10 mouse cellular contexts compared by ENCODE assay signal in genomic region chr5:134500062-134500461, GRCm38 (mm10). TPM values are rescaled to one million over a fixed set of nuclear protein-coding genes. Genes with fewer than 3 reads are reported as not detected.
DNase-seq lines count a peak whose midpoint lies in the region; ATAC-seq and TF ChIP-seq lines count a peak whose summit lies in the region.
"Had no signal": no experiment of that assay in that cellular context is flagged by ENCODE, and none has a peak within 500 bp of the region (broad histone marks: within the 10 kb centered on the region; RNA-seq: fewer than 3 reads in every experiment).

No protein-coding gene starts in this region.

- TF ChIP-seq POLR2A in small intestine, adult 2 months (IDR thresholded peaks at IDR 0.05; ENCODE audit: low read depth, low read length): no peak

- peak; percentile 49 to 85 for DNase-seq in adrenal gland, adult (ENCODE audit: inconsistent age in 2 of 2, low spot score in 1 of 2)
- DNase-seq in adrenal gland, postnatal 4 days (ENCODE audit: low spot score in 2 of 2): no peak
- DNase-seq in midbrain, postnatal 0 days (ENCODE audit: low spot score): peak; percentile 52
- DNase-seq in midbrain, embryonic 10.5 days (ENCODE audit: low spot score): no peak
- peak; percentile 29 to 68 for DNase-seq in heart, postnatal 10 days
- DNase-seq in liver, postnatal 0 days: peak; percentile 64

- H3K9ac ChIP-seq in midbrain, postnatal 0 days (replicated peaks; ENCODE audit: low read length, poor library complexity, severe bottlenecking): no peak overlapping the region
- no peak overlapping the region for H3K9ac ChIP-seq in liver, postnatal 0 days (replicated peaks)
- H3K9ac ChIP-seq: hindbrain, embryonic 15.5 days had no signal

- H3K4me3 ChIP-seq in midbrain, postnatal 0 days (ENCODE audit: low read depth, low read length): no peak overlapping the region
- no peak overlapping the region for H3K4me3 ChIP-seq in midbrain, embryonic 10.5 days
- no peak overlapping the region for H3K4me3 ChIP-seq in liver, postnatal 0 days (ENCODE audit: low read depth, low read length)
- no peak overlapping the region for H3K4me3 ChIP-seq in small intestine, adult 2 months (ENCODE audit: low read depth, low read length)
- H3K4me3 ChIP-seq: hindbrain, embryonic 15.5 days; myocyte had no signal

- H3K4me2 ChIP-seq in midbrain, postnatal 0 days (ENCODE audit: low read depth, low read length, poor library complexity, severe bottlenecking): no peak overlapping the region
- no peak overlapping the region for H3K4me2 ChIP-seq in liver, postnatal 0 days (ENCODE audit: low read depth, low read length)
- H3K4me2 ChIP-seq: hindbrain, embryonic 15.5 days had no signal

- TF ChIP-seq EP300 in liver, postnatal 0 days (IDR thresholded peaks at IDR 0.05; ENCODE audit: low read depth): no peak

- no peak overlapping the region for H3K27ac ChIP-seq in midbrain, postnatal 0 days (ENCODE audit: low read depth, low read length)
- H3K27ac ChIP-seq in midbrain, embryonic 10.5 days (replicated peaks): no peak overlapping the region
- no peak overlapping the region for H3K27ac ChIP-seq in liver, postnatal 0 days (ENCODE audit: low read depth)
- no peak overlapping the region for H3K27ac ChIP-seq in small intestine, adult 2 months (ENCODE audit: insufficient read depth, low read depth, low read length)
- H3K27ac ChIP-seq: hindbrain, embryonic 15.5 days had no signal

- WGBS in midbrain, postnatal 0 days: 84% methylated on average over 4 of the region's 4 CpGs
- WGBS in midbrain, embryonic 10.5 days: 75% methylated on average over 4 of the region's 4 CpGs
- WGBS in liver, postnatal 0 days (ENCODE audit: insufficient replicate concordance): 73% methylated on average over 4 of the region's 4 CpGs
- 74% methylated on average over 4 of the region's 4 CpGs for WGBS in small intestine, adult 2 months

- no peaks in the 10 kb centered on the region for H3K9me3 ChIP-seq in midbrain, postnatal 0 days (ENCODE audit: low read length)
- H3K9me3 ChIP-seq in midbrain, embryonic 10.5 days (replicated peaks): peaks cover 4% of the 10 kb centered on the region; the same call in 1 of the 2 replicates
- no peaks in the 10 kb centered on the region for H3K9me3 ChIP-seq in liver, postnatal 0 days (ENCODE audit: low read length)
- H3K9me3 ChIP-seq: hindbrain, embryonic 15.5 days had no signal

- ATAC-seq in midbrain, postnatal 0 days (ENCODE audit: low FRiP score): no peak
- ATAC-seq in cerebellum, adult (ENCODE audit: insufficient number of reproducible peaks, low FRiP score, low TSS enrichment): peak; percentile 10; the same call in 1 of the 2 replicates
- ATAC-seq in liver, postnatal 0 days: no peak

- peaks cover 75% of the 10 kb centered on the region for H3K36me3 ChIP-seq in midbrain, postnatal 0 days (ENCODE audit: insufficient read depth, low read length)
- peaks cover 96% of the 10 kb centered on the region for H3K36me3 ChIP-seq in midbrain, embryonic 10.5 days
- no peaks in the 10 kb centered on the region for H3K36me3 ChIP-seq in liver, postnatal 0 days (replicated peaks; ENCODE audit: insufficient read depth, low read length)
- H3K36me3 ChIP-seq in small intestine, adult 2 months (ENCODE audit: control insufficient read depth, insufficient read depth, low read length): peaks cover 59% of the 10 kb centered on the region

- no peaks in the 10 kb centered on the region for H3K4me1 ChIP-seq in midbrain, postnatal 0 days (ENCODE audit: insufficient read depth, low read length)
- H3K4me1 ChIP-seq in midbrain, embryonic 10.5 days: no peaks in the 10 kb centered on the region
- H3K4me1 ChIP-seq in liver, postnatal 0 days (ENCODE audit: insufficient read depth): no peaks in the 10 kb centered on the region
- no peaks in the 10 kb centered on the region for H3K4me1 ChIP-seq in small intestine, adult 2 months (ENCODE audit: control insufficient read depth, insufficient read depth, insufficient read length, low read length)
- H3K4me1 ChIP-seq: hindbrain, embryonic 15.5 days had no signal

- H3K27me3 ChIP-seq in midbrain, postnatal 0 days (ENCODE audit: insufficient read depth, low read length): no peaks in the 10 kb centered on the region
- no peaks in the 10 kb centered on the region for H3K27me3 ChIP-seq in midbrain, embryonic 10.5 days (ENCODE audit: low read depth, poor library complexity, severe bottlenecking)
- H3K27me3 ChIP-seq in liver, postnatal 0 days (ENCODE audit: insufficient read depth, low read length): no peaks in the 10 kb centered on the region
- H3K27me3 ChIP-seq in small intestine, adult 2 months (ENCODE audit: control insufficient read depth, insufficient read depth, low read length): no peaks in the 10 kb centered on the region
- H3K27me3 ChIP-seq: hindbrain, embryonic 15.5 days had no signal

- intact Hi-C loops in heart, postnatal 10 days (cut with DNase I): loop anchor here (1.0 to 5.0 kb wide), 2 partner anchors 82 to 402 kb away; no protein-coding TSS in a partner anchor

- peak; percentile 77 for TF ChIP-seq CTCF in midbrain, postnatal 0 days (IDR thresholded peaks at IDR 0.05)
- TF ChIP-seq CTCF in liver, postnatal 0 days (IDR thresholded peaks at IDR 0.05; ENCODE audit: low read depth): peak; percentile 72
- peak; percentile 73; the same call in 1 of the 2 replicates for TF ChIP-seq CTCF in small intestine, adult 2 months (IDR thresholded peaks at IDR 0.05; ENCODE audit: extremely low read depth, insufficient read length, insufficient replicate concordance, low read depth, low read length)

RNA-seq across cellular contexts. Expression of gene Gtf2ird1, which starts 43.5 kb away (rescaled TPM):
- total RNA-seq in adrenal gland, postnatal 4 days (2021): 100 to 1,000 TPM in 1 of 2 experiments, 10 to 100 TPM in 1; 93.5 to 104 TPM
- 53.4 and 69.5 TPM in 2 replicates for total RNA-seq in midbrain, postnatal 0 days (2014; rRNA removed)
- 50.9 and 54.3 TPM in 2 replicates for polyA plus RNA-seq in midbrain, postnatal 0 days (2015; fragmentation: Nextera tagmentation; extraction: Ambion mirVana)
- polyA plus RNA-seq in midbrain, embryonic 10.5 days (2016; fragmentation: Nextera tagmentation; extraction: Ambion mirVana): 96.4 and 109 TPM in 2 replicates
- total RNA-seq in heart, postnatal 10 days (2021): 10 to 100 TPM; 43.3 to 45.5 TPM
- polyA plus RNA-seq in liver, postnatal 0 days (2015; fragmentation: Nextera tagmentation; extraction: Ambion mirVana): 10.0 and 11.0 TPM in 2 replicates
- 25.0 and 40.4 TPM in 2 replicates for polyA plus RNA-seq in small intestine, adult 2 months (2012; rRNA removed)

RNA-seq across cellular contexts. Expression of gene Clip2, which starts 52.2 kb away (rescaled TPM):
- total RNA-seq in adrenal gland, postnatal 4 days (2021): 10 to 100 TPM; 24.7 to 29.6 TPM
- total RNA-seq in midbrain, postnatal 0 days (2014; rRNA removed): 148 and 153 TPM in 2 replicates
- 13.1 TPM in 2 replicates for polyA plus RNA-seq in midbrain, postnatal 0 days (2015; fragmentation: Nextera tagmentation; extraction: Ambion mirVana)
- 4.6 and 6.2 TPM in 2 replicates for polyA plus RNA-seq in midbrain, embryonic 10.5 days (2016; fragmentation: Nextera tagmentation; extraction: Ambion mirVana)
- 10 to 100 TPM; 14.6 to 16.0 TPM for total RNA-seq in heart, postnatal 10 days (2021)
- 0.21 and 0.29 TPM in 2 replicates for polyA plus RNA-seq in liver, postnatal 0 days (2015; fragmentation: Nextera tagmentation; extraction: Ambion mirVana)
- polyA plus RNA-seq in small intestine, adult 2 months (2012; rRNA removed): 24.0 and 43.4 TPM in 2 replicates

RNA-seq across cellular contexts. Expression of gene Syna, which starts 59.9 kb away (rescaled TPM):
- under 1 TPM in 1 of 2 experiments, not detected in 1; 0.20 TPM for total RNA-seq in adrenal gland, postnatal 4 days (2021)
- total RNA-seq in midbrain, postnatal 0 days (2014; rRNA removed): not detected in 2 replicates
- 0.93 and 1.1 TPM in 2 replicates for polyA plus RNA-seq in midbrain, postnatal 0 days (2015; fragmentation: Nextera tagmentation; extraction: Ambion mirVana)
- polyA plus RNA-seq in midbrain, embryonic 10.5 days (2016; fragmentation: Nextera tagmentation; extraction: Ambion mirVana): 0.09 TPM in 2 replicates
- total RNA-seq in heart, postnatal 10 days (2021): not detected
- not detected in 2 replicates for polyA plus RNA-seq in liver, postnatal 0 days (2015; fragmentation: Nextera tagmentation; extraction: Ambion mirVana)
- 1.6 and 3.1 TPM in 2 replicates for polyA plus RNA-seq in small intestine, adult 2 months (2012; rRNA removed)

Comparison
In these comparisons a context has a peak if more than half of its experiments do, and no peak if none do; other contexts are left out.
1. DNase-seq: peak in adrenal gland, adult (2 of 2), midbrain, postnatal 0 days (single experiment), heart, postnatal 10 days (2 of 2) and liver, postnatal 0 days (single experiment); none in adrenal gland, postnatal 4 days (0 of 2) and midbrain, embryonic 10.5 days (single experiment).
2. Peak in every context shown above with its lines, with median percentiles within 50 percentile points of each other: CTCF ChIP-seq.